Mouse (Mus musculus) retina, postnatal 1 day (tissue): ENCODE data around the gene Zfp870.

Experiments used
- DNase-seq: peaks from one replicate; pipeline ENCODE4 v3.0.0-alpha.2; 2012

Gene Zfp870

DNA sequence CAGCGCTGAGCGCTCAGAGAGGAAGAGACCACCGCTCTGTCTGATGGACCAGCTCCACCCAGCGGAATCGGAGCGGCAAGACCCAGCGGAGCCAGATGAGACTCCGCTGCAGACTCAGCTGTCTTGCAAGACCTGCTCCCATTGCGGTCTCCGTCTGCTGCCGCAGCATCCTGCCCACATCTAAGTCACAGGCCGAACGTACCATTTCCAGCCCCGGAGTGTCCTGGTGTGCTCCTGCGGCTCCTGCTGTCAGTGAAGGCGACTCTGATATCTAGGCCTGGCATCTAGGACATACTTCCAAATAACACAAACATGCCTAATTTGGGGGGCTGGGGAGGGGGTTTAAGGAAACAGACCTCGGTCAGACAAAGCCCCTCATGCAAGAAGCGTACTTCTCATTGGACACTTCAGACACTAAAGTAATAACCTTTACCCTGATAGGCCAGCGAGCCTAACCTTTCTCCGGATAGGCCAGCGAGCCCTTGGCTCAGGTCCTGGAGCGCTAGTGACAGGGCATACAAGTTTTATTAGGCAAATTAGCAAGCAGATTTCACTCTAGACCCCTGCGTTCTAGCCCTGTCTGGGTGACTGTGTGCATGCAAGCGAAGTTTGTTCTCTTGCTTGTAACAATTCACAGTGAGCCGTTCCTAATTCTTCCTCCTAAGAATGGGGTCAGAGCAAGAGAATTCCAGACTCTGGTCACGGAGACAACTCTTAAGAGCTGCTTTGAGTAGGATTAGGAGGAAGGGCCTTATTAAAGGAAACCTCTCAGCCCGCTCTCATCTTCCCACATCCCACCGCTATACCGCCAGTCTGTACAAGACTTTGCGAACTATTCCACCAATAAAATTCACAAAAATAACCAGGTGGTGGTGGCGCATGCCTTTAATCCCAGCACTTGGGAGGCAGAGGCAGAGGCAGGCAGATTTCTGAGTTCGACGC is at the start of gene Zfp870:
TSS of gene Zfp870 (minus strand) at position 404 of the 942 bp plus-strand sequence.
- DNase-seq = peak; percentile 97

GRCm38 (mm10) chr17:32939831-32940230 is 48.4 kb upstream of the Zfp870 start:
- DNase-seq = no peak

DNA sequence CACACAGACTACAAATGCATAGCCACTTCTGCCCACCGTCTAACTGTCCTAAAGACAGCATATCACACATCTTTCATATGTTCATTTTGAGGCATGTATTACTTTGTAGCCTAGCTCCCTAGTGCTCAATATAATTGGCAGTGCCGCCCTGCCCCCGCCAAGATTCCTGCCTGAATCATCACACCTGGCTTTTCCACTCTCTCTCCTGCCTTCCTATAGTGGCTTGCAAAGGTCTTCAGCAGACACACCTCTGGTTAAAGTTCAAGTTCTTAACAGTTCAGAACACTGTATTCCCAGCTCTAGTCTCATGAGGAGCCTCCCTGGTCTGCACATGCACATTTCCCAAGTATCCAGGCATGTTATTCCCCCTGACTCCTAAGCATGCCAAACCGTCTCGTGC is 36.4 kb upstream of the Zfp870 start:
- DNase-seq = no peak

GRCm38 (mm10) chr17:32924658-32925312 is 33.3 kb upstream of the Zfp870 start:
- DNase-seq = peak; percentile 88

- DNase-seq = no peak
Observed at GRCm38 (mm10) chr17:32923681-32924080, 32.2 kb upstream of the Zfp870 start.

DNA sequence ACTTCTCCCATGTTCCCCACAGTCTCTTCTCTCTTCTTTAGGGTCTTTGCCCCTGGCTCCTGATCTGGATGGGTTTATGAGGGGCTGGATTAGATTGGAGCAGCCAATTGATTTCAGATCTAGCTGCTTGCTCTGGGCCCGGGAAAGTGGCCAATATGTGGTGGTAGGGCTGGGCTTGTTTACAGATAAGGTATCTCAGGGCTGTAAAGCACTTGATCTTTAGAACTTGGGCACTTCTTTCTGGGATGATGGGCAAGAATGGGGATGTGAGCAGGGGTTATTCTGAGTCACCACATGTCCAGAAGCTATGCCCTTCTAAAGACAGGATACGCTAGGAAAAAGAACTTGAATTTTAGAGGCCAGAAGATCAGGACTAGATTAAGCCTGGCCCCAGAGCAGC is 27.7 kb upstream of the Zfp870 start:
- no peak for DNase-seq

DNA sequence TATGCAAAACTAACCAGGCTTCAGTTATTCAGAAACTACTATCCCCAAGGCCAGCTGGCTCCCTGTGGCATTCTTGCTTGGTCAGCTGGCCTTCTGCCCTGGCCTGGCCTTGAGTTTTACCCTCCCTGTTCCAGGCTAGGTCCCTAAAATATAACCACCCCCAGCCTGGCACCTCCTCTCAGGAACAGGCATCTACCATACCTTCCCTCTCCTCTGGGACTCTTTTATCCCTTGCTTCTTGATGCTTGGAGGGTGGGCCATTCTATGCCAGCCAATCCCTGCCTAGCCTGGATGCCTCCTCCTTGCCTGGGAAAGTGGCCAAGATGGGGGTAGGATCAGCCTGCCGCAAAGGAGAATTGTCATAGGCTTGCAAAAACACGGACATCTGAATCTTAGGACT is 25.7 kb upstream of the Zfp870 start, which contains the start of gene Cyp4f14:
TSS of gene Cyp4f14 (minus strand) at position 212 of the 400 bp plus-strand sequence.
- DNase-seq = no peak

GRCm38 (mm10) chr17:32916075-32916474 is 24.6 kb upstream of the Zfp870 start:
- no peak for DNase-seq

GRCm38 (mm10) chr17:32906172-32906571 is 14.7 kb upstream of the Zfp870 start:
- DNase-seq = no peak

DNA sequence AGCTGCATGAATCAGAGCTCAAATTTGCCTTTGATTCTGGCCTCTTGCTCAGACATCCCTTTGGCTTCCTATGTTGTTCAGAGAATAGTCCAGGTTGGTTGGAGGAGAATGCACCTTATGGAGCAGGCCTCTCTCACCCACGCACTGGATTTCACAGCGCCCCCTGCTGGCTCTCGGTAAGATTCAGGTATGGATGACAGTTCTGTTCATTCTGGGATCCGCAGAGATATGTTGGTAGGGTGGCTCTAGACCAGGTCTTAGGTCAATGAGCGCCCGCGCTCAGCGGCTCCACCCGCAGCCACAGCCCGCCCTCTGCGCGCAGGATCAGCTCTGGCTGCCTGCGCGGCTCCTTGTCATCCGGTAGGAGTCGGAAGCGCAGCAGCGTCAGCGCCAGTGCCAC is 13.8 kb upstream of the Zfp870 start:
- DNase-seq = peak; percentile 65

DNA sequence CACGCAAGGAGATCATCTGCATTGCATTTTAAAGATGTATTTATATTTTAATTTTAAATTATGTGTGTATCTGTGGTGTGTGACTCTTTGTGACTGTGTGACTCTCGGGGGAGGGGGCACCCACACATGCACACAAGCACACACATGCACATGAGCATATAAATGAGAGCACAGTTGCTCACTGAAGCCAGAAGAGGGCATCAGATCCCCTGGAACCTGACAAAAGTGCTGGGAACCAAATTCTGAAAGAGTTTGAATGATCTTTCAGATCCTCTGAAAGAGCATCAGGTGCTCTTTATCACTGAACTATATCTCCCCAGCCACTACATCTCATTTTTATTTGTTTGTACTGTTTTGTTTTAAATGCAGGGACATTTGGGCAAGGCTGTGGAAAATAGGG is 13.0 kb upstream of the Zfp870 start:
- peak; percentile 33 for DNase-seq

DNA sequence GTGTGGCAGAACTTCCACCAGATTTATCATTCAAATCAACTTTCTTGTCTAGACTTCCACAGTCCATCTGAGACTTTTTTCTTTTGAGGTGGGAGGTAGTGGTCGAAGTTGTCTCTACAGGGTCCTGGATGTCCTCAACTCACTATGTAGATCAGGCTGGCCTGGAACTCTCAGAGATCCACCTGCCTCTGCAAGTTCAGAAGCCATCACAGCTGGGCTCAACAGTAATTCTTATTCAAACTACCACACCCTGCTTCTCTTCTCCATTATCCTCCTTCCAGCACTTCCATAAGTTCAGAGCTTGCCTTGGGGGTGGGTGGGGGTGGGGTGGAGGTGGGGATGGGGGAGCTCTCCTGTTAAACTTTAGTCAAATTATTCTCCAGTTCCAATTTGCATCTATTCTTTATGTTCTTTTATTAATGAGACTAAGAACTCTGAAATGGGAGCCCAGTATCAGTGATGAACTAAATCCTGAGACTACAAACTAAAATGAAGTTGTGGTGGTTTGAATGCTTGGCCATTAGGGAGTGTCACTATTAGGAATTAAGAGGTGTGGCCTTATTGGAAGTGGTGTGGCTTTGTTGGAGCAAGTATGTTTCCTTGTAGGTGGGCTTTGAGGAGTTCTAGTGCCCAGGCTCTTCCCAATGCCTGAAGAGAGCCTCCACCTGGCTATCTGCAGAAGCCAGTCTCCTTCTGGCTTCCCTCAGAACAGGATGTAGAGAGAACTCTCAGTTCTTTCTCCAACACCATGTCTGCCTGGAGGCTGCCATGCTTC is 10.5 kb upstream of the Zfp870 start:
- no peak for DNase-seq

DNA sequence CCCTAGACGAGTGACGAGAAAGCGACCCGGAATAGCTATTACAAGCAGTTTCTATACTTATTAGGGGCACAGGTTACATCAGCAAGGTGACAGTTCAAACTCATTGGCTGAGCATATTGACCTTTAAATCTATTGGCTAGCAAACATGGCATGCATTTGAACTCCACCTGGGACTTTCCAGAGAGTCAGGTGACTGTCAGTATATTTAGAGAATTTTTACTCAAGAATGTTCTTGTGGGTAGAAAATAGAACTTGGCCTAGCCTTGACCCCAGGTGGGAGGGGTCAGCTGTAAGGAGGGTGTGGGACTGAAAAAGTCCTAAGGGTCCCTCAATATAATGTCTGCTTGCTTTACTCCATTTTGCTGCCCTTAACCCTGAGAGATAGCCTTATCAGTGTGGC is 4.0 kb upstream of the Zfp870 start:
- DNase-seq = no peak

DNA sequence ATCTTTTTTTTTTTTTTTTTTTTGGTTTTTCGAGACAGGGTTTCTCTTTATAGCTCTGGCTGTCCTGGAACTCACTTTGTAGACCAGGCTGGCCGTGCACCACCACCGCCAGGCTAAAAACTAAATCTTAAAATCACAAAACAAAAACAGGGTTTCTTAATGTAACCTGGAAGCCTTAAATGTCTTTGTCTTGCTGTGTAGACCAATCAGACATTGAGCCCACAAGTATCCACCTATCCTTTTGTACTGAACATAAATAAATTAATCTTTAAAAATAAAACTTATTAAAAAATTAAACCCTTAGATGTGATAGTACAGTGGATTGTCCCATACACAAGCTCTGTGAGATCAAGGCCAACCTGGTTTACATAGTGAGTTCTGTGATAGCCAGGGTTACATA is 2.5 kb upstream of the Zfp870 start:
- DNase-seq = no peak

DNA sequence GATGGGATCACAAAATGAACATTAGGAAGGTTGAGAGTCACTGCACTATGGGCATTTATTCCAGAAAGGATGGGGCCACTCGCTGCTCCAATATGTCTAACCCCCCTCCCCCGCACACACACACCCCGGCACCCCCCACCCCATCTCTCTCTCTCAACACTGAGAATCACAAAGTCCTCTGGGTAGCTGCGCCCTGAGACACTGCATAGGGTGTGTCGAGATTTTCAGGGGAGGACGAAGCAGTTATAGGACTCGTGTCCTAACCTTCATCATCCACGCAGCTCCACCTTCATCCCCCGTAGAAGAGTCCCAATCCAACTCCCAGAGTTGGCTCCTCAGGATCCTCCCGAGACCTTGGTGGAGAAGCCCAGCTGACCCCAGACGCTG is 597 bp downstream of the Zfp870 start:
- no peak for DNase-seq

DNA sequence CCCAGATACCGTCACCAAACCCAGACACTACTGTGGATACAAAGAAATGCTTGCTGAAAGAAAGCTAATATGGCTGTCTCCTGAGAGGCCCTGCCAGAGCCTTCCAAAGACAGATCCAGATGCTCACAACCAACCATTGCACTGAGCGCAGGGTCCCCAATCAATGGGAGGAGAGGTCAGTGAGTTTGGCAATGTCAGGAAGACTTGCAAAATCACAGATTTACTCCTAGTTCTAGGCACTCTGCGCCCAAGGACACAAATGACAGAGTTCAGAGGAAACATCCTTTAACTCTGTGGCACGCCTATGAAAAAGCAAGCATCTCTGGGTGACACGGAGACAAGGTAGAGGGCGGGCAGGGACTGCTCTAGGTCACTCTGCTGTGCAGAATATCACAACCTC is 1.8 kb downstream of the Zfp870 start:
- no peak for DNase-seq

DNA sequence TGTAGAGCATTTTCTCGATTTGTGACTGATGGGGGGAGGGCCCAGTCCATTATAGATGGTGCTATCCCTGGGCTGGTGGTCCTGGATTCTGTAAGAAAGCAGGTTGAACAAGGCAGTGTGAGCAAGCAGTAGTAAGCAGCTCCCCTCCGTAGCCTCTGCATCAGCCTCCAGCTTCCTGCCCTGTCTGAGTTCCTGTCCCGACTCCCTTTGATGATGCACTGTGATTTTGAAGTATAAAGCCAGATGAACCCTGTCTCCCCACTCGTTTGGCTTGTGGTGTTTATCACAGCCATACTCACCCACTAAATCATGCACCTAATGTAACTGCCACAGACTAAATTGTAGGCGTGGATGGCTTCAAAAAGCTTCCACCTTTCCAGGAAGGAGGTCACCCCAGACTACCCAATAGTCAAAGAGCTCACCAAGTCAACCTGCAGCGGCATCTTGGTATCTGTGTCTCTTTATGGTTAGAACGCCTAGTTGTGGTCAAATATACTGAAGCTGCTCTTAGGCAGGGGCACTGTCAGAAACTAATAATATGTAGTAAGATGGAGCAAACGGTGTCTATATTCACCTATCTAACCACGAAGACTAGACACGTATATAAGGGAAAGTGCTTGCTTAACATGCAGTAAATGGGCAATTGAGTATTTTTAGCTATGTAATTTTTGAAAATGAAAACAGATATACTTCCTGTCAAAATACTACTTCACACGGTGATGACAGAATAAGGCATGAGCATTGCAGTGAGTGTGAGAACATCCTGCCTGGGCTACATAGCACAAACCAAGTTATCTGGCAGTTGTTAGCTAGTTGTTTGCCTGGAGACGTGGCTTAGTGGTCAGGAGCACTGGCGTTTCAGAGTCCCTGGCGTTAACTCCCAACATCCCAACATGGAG is 10.9 kb downstream of the Zfp870 start:
- no peak for DNase-seq

- DNase-seq = no peak
Observed at GRCm38 (mm10) chr17:32878773-32879172, 12.7 kb downstream of the Zfp870 start.

DNA sequence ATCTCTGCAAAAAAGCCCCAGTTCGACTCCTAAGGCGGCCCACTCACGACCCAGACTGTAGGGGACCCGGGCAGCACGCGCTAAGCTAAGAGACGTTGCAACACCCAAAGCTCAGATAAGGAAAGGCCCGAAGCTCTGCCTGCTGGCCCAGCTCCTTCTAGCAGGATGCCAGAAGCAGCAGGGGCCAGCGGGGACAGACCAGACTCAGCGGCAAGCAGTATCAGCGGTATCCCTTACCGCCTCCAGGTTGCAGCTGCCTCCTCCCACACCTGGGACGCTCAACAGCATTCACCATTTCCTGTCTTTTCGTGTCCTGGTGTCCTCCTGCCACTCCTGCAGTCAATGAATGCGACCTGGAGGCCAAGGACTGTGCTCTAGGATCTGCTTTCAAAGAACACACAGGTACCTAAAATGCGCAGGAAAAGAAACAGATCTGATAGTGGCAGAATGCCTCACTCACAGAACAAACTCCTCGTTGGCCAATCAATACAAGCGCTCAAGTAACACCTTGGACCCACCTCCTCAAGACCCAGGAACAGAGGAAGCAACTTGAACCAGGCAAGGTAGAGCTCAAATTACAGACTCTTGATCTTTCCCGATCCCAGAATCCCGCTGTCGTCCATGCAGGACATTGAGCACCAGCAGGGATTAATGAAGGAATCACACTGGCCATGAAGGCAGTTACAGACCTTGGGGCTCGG is 13.8 kb downstream of the Zfp870 start:
- no peak for DNase-seq

GRCm38 (mm10) chr17:32872696-32873095 is 18.7 kb downstream of the Zfp870 start:
- no peak for DNase-seq

DNA sequence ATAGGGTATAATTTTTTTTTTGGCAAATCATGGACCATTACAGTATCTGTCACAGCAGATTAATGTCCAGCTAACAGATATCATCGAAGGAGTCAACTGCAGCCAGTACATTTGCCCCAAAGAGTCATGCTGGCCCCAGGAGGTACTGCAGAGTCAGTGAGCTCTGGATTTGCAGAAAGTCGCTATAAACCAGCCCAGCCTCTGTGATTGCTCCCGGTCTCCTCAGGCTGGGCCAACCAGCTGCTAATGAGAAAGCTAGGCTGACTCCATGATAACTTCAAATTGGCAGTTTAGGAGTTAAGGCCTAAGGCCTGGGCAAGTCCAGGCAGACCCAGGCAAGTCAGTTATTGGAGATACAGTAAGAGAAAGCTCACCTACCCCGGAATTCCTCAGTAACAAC is 19.4 kb downstream of the Zfp870 start:
- no peak for DNase-seq

DNA sequence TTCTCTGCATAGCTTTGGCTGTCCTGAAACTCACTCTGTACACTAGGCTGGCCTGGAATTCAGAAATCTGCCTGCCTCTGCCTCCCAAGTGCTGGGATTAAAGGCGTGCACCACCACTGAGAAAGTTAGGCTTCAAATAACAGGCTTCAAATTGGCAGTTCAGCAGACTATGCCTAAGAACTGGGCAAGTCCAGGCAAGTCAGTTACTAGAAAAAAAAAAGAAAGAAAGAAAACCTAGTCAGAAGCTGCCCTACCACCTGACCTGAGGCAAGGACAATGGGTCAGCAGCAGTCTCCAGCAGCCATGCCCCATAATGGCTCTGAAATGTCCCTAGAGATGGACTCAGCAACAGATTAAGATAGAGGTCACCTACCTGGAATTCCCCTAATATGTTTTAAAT is 20.0 kb downstream of the Zfp870 start:
- DNase-seq = no peak
